Mouse (Mus musculus): ENCODE results near the gene Gm17428. TPM values are rescaled to one million over a fixed set of nuclear protein-coding genes. Genes with fewer than 3 reads are reported as not detected.
A peak's percentile ranks its signal among the peaks of the same experiment; 100 is the strongest.
"Not testable (repeated sequence)": the region's sequence is repeated elsewhere in the genome, so short reads cannot be mapped to it uniquely, and the experiment has no call there.

Gm17428 gene
- total RNA-seq, 2 experiments from 2014 or later, result not detected

- intact Hi-C loops (cut with DNase I), result loop anchor here (1.0 kb wide), 1 partner anchor 26 kb away; no protein-coding TSS in a partner anchor
These were observed 2.5 kb upstream of the Gm17428 start for GRCm38 (mm10) chr14:54974068-54974791.

DNA sequence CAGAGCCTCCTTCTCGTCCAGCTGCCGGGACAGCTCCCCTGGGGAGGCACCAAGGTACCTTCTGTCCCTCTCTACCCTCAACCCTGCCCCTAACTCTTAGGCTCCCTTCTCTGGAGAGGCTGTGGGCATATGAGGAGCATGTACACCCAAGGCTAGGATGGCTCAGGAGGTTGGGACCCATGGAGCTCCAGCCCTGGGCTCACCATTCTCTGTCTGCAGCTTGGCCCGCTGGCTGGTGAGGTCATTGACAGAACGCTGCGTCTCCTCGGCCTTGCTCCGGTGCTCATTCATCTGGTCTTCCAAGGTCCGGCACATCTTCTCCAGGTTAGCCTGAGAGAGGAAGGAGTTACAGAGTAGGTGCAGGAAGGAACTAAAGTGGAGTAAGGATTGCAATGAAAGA, 1.9 kb downstream of the Gm17428 start:
- no peak for DNase-seq (ENCODE audit: low spot score in 2 of 2)
- intact Hi-C loops (cut with DNase I), result no loop called here

More at GRCm38 (mm10) chr14:54974068-54974791, 2.5 kb upstream of the Gm17428 start:
- DNase-seq (ENCODE audit: low spot score in 2 of 2), result peak; percentile 34 to 61

GRCm38 (mm10) chr14:54981934-54982333, 5.2 kb downstream of the Gm17428 start:
- DNase-seq (ENCODE audit: low spot score in 2 of 2), result no peak
- intact Hi-C loops (cut with DNase I), result no loop called here

- intact Hi-C loops (cut with DNase I); DNase-seq (ENCODE audit: low spot score in 2 of 2): not testable (repeated sequence)
These were observed 11.7 kb downstream of the Gm17428 start for GRCm38 (mm10) chr14:54988350-54988874.

- intact Hi-C loops (cut with DNase I), result no loop called here
- DNase-seq (ENCODE audit: low spot score in 2 of 2), result no peak
These were observed 12.1 kb downstream of the Gm17428 start for GRCm38 (mm10) chr14:54988882-54989281.

GRCm38 (mm10) chr14:54989886-54990441, 13.2 kb downstream of the Gm17428 start:
- DNase-seq (ENCODE audit: low spot score in 2 of 2), result peak in 1 of 2 experiments; percentile 20
- intact Hi-C loops (cut with DNase I), result no loop called here

DNA sequence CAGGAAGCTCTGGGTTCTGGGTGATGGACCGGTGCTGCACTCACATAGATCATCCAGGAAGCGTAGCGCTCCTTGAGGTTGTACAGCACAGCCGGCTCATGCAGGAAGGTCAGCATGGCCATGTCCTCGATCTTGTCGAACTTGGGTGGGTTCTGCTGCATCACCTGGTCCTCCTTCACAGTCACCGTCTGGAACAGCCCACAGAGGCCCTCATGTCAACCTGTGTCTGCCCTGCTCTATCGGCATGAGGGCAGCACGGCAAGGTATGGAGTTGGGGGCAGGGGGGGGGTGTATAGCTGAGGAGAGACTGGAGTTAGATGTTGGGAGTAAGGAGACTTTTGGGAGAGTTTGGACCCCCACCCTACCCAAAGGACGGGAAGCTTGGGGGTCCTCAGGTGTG, 15.5 kb downstream of the Gm17428 start:
- intact Hi-C loops (cut with DNase I), result no loop called here
- DNase-seq (ENCODE audit: low spot score in 2 of 2), result no peak

DNA sequence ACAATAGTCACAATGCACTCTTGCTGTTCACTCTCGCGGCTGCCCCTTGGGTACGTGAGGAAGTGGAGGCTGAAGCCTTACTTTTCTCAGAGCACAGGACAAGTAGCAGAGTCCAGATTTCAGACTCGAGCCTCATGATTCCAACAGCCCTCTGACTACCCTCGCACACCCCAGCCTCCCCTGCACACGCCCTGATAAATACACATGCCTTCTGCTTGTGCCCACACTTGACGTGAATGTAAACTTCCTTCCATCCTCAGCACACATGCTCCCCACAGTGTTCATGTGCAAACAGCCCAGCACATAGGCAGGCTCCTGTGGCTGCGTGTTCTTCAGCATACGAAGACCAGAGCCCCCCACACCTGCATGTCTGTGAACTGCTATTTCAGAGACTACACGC, 16.9 kb downstream of the Gm17428 start:
- no peak for DNase-seq (ENCODE audit: low spot score in 2 of 2)
- intact Hi-C loops (cut with DNase I), result no loop called here

DNA sequence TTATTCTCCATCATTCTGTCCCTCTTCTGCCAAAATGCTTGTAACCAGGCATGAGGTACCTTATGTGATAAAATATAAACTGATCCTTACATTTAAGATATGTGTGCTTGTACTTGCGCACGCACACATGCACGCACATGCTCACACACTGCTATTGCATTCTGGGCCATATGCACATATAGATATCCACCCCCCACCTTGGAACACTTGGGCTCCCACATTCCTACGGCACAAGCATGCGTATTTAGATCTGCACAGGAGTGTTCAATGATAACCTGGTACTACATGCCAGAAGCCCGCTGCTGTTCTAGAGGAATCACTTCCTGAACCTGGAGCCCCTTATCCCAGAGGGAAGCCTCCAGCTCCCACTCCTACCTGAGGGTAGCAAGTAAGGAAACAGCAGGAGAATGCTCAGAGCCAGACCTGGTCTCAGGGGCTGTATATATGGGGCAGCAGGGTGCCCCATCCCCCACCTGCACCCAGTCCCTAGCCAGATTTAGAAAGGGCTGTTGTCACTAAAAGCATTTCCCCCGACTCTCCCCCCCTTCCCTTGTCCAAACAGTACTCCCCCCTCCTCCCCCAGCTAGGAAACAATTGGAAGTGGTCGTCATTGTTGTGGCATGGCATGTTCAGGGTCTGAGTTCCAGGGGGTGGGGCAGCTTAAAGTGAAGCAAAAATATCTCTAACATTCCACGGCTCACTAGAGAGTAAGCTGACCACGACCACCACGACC, 17.6 kb downstream of the Gm17428 start, which contains the start of gene Myh7:
TSS of gene Myh7 (minus strand) at position 491 of the 733 bp plus-strand sequence.
- peak; percentile 12 to 34 for DNase-seq (ENCODE audit: low spot score in 2 of 2)
- intact Hi-C loops (cut with DNase I), result no loop called here

DNA sequence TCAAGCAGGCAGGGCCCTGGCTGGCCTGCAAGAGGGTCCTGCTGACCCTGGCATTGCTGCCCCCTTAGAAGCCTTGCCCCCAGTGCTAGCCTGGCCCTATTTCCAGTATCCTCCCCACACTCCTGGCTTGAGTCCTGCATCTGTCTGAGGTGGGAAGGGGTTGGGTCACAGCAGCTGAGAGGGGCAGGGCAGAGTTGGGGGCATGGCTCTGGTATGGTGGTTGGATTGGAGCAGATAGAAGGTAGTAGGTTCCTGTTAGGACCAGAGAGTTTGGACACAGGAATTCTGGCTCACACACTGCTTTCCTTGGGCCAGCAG, 18.1 kb downstream of the Gm17428 start:
- intact Hi-C loops (cut with DNase I), result no loop called here
- DNase-seq (ENCODE audit: low spot score in 2 of 2), result no peak

DNA sequence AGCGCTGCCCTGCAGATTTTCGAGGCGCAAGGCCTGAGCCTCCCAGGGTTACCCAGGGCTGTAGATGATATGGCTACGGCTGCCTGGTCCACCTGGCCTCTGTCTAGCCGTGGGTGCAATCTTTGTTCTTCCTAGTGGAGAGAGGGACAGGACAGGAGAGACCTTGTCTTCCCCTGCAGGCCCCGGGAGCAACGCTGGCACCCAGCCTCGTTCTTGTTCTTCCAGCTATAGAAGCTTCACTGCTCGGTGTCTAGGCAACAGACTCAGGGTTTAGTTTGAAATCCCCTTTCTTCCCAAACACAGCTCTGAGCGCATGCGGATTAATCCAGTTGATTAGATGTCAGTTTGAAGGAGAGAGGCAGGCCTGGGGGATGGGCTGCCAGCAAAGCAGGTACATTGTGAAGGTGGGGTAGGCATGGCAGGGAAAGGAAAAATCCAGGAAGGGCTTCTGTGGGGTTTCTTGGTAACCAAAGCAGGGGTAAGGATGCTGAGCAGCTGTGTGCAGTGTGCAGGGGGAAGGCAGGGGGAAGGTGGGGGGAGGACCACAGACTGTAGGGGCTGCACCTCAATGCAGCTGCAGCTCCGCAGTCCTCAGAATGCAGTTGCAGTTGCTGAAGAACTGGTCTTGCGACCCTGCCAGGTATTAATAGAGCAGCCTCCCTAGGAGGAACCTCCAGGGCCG, 18.9 kb downstream of the Gm17428 start:
- intact Hi-C loops (cut with DNase I), result no loop called here
- DNase-seq (ENCODE audit: low spot score in 2 of 2), result peak; percentile 32 to 43

DNA sequence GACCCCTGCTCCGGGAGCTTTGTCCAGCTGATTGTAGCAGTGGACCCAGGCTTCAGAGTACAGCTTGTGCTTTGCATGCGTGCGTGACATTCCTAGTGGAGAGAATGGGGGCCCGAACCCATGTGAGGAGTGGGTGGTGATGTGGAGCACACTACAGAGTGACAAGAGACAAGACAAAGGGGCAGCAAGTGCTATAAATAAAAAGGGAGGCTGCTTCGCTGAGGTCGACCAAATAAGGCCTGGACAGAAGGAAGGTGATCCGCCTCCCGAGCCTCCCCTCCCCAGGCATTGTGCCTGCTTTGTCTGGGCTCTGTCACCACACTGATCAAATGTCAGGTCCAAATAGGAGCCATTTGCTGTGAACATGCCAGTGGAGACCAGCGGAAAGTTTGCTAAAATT, 20.1 kb downstream of the Gm17428 start:
- intact Hi-C loops (cut with DNase I), result no loop called here
- no peak for DNase-seq (ENCODE audit: low spot score in 2 of 2)

DNA sequence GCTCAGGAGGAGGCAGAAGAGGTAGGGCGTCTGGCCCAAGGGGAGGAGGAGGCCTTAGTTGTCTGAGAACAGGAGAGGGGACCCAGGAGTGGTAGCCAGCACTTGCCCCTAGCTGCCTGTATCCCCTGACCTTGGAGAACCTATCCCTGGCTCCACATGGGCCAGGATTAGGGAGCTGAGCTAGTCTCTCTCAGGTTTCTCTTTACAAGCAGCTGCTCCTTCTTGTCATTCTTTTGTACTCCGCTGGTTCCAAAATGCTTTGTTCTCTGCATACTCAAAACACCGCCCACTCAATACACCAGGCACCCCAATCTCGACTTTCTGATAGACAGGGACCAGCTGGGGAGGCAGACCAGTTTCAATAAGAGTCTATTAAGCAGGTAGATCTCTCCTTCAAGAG, 20.6 kb downstream of the Gm17428 start:
- DNase-seq (ENCODE audit: low spot score in 2 of 2), result no peak
- intact Hi-C loops (cut with DNase I), result no loop called here

DNA sequence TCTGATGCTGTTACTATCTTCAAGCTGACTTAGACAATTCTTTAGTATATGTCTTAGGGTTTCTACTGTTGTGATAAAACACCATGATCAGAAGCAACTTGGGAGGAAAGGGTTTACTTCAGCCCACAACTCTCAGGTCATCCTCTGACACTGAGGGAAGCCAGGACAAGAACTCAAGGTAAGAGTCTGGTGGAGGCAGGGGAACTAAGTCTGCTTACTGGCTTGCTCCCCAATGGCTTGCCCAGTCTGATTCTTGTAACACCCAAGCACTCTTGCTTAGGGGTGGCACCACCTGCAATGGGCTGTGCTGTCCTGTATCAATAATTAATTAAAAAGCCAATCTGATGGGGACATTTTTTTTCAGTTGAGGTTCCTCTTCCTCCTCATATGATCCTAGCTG, 21.9 kb downstream of the Gm17428 start:
- DNase-seq (ENCODE audit: low spot score in 2 of 2), result no peak
- intact Hi-C loops (cut with DNase I), result no loop called here

- intact Hi-C loops (cut with DNase I); DNase-seq (ENCODE audit: low spot score in 2 of 2): not testable (repeated sequence)
These were observed 23.1 kb downstream of the Gm17428 start for GRCm38 (mm10) chr14:54999868-55000267.

- intact Hi-C loops (cut with DNase I), result no loop called here
These were observed 24.1 kb downstream of the Gm17428 start for GRCm38 (mm10) chr14:55000814-55001213.

GRCm38 (mm10) chr14:55001446-55001845, 24.7 kb downstream of the Gm17428 start:
- no peak for DNase-seq (ENCODE audit: low spot score in 2 of 2)
- intact Hi-C loops (cut with DNase I), result no loop called here

More at GRCm38 (mm10) chr14:55000814-55001213, 24.1 kb downstream of the Gm17428 start:
- DNase-seq (ENCODE audit: low spot score in 2 of 2), result no peak

DNA sequence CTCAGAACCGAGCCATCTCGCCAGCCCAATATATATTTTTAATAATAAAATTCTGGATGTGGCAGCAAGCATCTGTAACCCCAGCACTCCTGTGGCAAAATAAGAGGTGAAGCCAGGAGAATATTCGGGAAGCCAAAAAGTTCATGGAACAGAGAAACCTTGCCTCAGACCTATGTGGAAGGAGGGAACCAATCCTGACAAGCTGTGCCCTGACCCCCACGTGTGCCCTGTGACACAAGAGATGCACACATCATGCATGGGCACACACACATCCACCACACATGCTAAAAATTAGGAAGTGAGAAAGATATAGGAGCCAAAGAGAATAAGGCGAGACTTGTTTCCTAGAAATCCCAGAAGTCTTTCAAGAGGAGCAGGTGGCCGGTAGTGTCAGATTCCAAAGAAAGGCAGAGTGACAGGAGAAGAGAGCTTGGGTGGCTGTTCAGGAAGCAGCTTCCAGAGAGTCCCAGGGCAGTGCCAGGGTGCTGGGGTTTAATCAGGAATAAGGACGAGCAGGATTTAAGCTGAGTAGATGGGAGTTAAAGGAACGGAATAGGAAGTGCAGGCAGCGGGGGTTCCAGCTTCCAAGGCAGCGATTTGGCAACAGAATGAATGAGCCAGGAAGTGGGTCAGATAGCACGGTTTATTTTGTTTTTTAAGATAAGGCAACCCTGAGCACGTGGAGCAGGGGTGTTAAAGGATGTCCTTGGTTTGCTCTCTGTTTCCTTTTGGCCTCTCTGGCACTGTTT, 25.4 kb downstream of the Gm17428 start:
- intact Hi-C loops (cut with DNase I), result no loop called here
- no peak for DNase-seq (ENCODE audit: low spot score in 2 of 2)

GRCm38 (mm10) chr14:55002687-55003120, 26.0 kb downstream of the Gm17428 start:
- intact Hi-C loops (cut with DNase I), result no loop called here
- no peak for DNase-seq (ENCODE audit: low spot score in 2 of 2)

All from left cerebral cortex, postnatal 25 days (tissue).